Mouse (Mus musculus): Measurements from ENCODE around the gene Syt7. TPM values are rescaled to one million over a fixed set of nuclear protein-coding genes. Genes with fewer than 3 reads are reported as not detected.
A peak's percentile ranks its signal among the peaks of the same experiment; 100 is the strongest.

Syt7 gene
- polyA plus RNA-seq, 1 experiment from 2014 or later, result 9.7 TPM

DNA sequence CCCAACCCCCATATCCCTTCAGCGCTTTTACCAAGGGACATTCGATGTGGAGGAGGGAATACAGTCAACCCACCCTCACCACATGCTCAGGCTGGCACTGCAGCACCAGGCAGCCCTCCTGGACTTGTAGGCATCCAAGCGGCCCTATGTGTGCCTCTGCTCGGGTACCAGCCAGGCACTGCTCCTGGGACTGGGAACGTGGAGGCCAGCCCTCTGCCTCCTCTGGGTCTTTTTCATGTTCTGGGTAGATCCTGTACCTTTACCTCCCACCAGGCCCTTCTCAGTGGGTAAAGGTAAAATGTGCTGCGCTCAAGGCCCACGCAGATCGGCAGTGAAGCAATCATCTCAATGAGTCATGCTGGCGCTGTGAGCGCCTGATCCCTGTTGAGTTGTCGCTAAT is 71.0 kb downstream of the Syt7 start:
- Histone ChIP-seq H3K9ac (replicated peaks; ENCODE audit: low read depth, low read length) (no peak overlapping the region), H3K36me3 (ENCODE audit: control insufficient read depth, insufficient read depth) (no peaks in the 10 kb centered on the region), H3K27me3 (replicated peaks; ENCODE audit: control insufficient read depth, insufficient read depth, low read length) (peaks cover 44% of the 10 kb centered on the region), H3K9me3 (ENCODE audit: control insufficient read depth, low read length) (no peaks in the 10 kb centered on the region), H3K27ac (ENCODE audit: low read length) (no peak overlapping the region), H3K4me2 (ENCODE audit: low read length) (no peak overlapping the region), H3K4me1 (replicated peaks; ENCODE audit: control insufficient read depth, insufficient read depth, low read length) (peaks cover 23% of the 10 kb centered on the region), H3K4me3 (replicated peaks; ENCODE audit: low read length) (no peak overlapping the region)
- no peak for ATAC-seq
- 45% methylated on average over 11 of the region's 11 CpGs for WGBS

DNA sequence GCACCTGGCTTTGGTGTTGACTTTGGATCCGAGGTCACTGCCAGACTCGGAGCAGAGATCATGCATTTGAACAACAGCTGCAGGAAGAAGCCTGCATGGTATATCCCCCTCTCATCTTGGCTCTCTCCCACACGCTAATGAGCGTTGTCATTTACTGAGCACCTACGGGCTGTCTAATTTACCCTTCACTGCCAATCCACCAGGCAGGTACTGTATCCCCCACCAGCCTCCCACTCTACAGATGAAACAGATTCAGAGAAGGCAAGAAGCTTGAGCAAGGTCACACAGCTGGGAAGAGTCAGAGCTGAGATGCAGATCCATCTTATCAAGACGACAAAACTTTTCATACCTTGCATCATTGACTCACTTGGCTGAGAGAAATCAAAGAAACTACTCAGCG is 72.7 kb downstream of the Syt7 start:
- H3K36me3 ChIP-seq (ENCODE audit: control insufficient read depth, insufficient read depth), result no peaks in the 10 kb centered on the region
- no peak overlapping the region for H3K4me3 ChIP-seq (replicated peaks; ENCODE audit: low read length)

DNA sequence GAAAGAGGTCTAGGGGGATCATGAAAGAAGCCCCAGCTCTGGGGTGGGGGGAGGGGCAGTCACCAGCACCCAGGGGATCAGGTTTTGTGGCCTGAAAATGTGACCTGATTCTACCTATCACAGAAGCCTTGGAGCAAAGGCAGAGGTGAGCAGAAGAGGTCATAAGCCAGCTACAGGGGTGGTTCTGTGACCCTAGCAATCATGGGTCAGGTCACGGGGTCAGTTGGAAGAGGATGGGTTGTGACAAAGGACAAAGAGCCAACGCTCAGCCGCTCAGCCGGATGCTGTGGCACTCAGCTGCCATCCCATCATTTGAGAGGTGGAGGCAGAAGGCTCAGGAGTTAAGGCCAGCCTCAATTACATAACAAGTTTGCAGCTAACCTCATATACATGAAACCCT is 75.5 kb downstream of the Syt7 start:
- Histone ChIP-seq H3K27ac (ENCODE audit: low read length) (no peak overlapping the region), H3K9ac (replicated peaks; ENCODE audit: low read depth, low read length) (no peak overlapping the region), H3K36me3 (ENCODE audit: control insufficient read depth, insufficient read depth) (no peaks in the 10 kb centered on the region), H3K4me1 (replicated peaks; ENCODE audit: control insufficient read depth, insufficient read depth, low read length) (no peaks in the 10 kb centered on the region), H3K4me2 (ENCODE audit: low read length) (no peak overlapping the region), H3K4me3 (replicated peaks; ENCODE audit: low read length) (no peak overlapping the region), H3K27me3 (replicated peaks; ENCODE audit: control insufficient read depth, insufficient read depth, low read length) (peaks cover 8% of the 10 kb centered on the region), H3K9me3 (ENCODE audit: control insufficient read depth, low read length) (no peaks in the 10 kb centered on the region)
- no peak for ATAC-seq
- 11% methylated on average over 4 of the region's 4 CpGs for WGBS

More for the DNA sequence above, 72.7 kb downstream of the Syt7 start:
- Histone ChIP-seq H3K9ac (replicated peaks; ENCODE audit: low read depth, low read length) (no peak overlapping the region), H3K27me3 (replicated peaks; ENCODE audit: control insufficient read depth, insufficient read depth, low read length) (peaks cover 29% of the 10 kb centered on the region), H3K27ac (ENCODE audit: low read length) (no peak overlapping the region), H3K4me2 (ENCODE audit: low read length) (no peak overlapping the region), H3K9me3 (ENCODE audit: control insufficient read depth, low read length) (no peaks in the 10 kb centered on the region), H3K4me1 (replicated peaks; ENCODE audit: control insufficient read depth, insufficient read depth, low read length) (peaks cover 17% of the 10 kb centered on the region)
- WGBS, result 47% methylated on average over 7 of the region's 7 CpGs
- no peak for ATAC-seq

DNA sequence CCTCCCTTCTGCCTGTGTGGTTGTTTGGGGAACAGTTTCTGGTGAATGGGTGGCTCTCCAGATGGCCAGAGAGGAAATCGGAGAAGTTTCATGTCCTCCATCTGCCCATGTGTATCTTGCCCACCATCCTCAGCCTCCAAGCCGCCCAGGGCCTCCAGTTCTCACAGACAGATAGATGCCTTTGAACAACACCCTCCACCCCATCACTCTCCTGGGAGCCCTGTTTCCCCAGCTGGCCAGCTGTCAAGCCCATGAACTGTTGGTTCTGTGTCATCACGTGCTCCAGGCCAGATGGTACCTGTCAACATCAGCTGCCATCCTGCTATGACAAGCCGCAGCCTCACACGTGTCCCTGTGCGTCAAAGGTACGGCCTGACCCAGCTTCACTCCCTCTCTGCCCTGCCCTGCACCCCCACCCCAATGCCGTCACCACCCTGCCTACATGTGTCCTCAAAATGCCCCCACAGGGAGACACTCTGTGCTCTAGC is 80.3 kb downstream of the Syt7 start:
- 58% methylated on average over 8 of the region's 8 CpGs for WGBS

DNA sequence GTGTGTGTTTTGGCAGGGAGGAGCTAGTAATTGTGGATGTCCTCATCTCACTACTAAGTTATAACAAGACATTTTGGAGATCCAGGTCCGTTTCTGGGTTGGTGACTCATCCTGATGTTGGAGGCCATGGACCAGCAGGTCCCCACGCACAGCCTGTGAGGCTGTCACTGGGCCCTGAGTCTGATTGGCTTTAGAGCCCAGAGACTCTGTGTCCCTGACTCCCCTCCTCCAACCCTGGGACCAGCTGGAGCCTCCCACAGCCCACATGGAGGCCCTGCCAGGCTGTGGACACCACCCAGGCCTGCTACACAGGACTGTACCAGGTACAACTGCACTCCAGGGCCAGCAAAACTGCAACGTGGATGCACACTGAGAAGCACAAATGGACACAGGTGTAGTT is 84.1 kb downstream of the Syt7 start:
- no peak overlapping the region for H3K4me3 ChIP-seq (replicated peaks; ENCODE audit: low read length)

More for the DNA sequence above, 80.3 kb downstream of the Syt7 start:
- Histone ChIP-seq H3K36me3 (ENCODE audit: control insufficient read depth, insufficient read depth) (no peaks in the 10 kb centered on the region), H3K9me3 (ENCODE audit: control insufficient read depth, low read length) (no peaks in the 10 kb centered on the region), H3K27me3 (replicated peaks; ENCODE audit: control insufficient read depth, insufficient read depth, low read length) (no peaks in the 10 kb centered on the region), H3K4me1 (replicated peaks; ENCODE audit: control insufficient read depth, insufficient read depth, low read length) (no peaks in the 10 kb centered on the region), H3K9ac (replicated peaks; ENCODE audit: low read depth, low read length) (no peak overlapping the region), H3K4me2 (ENCODE audit: low read length) (no peak overlapping the region), H3K4me3 (replicated peaks; ENCODE audit: low read length) (no peak overlapping the region), H3K27ac (ENCODE audit: low read length) (no peak overlapping the region)
- no peak for ATAC-seq

DNA sequence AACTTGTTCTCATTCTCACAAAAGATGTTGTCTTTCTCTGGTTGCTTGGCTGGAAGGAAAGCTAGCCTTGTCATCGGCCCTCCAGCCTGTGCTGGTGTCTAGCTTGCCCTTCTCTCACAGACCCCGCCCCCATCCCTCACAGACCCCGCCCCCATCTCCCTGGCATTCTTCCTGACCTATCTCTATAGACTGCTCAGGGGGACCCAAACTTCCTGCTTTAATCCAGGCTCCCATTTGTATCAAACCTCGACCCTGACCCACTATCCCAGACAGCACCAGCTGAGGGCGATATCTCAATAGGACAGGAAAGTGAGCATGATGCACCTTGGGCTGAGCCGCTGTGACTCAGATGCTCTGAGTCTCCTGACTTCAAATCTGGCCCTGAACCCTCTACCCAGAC is 84.9 kb downstream of the Syt7 start:
- 18% methylated on average over 6 of the region's 6 CpGs for whole genome bisulfite sequencing
- no peak overlapping the region for H3K27ac ChIP-seq (ENCODE audit: low read length)
- H3K4me1 ChIP-seq (replicated peaks; ENCODE audit: control insufficient read depth, insufficient read depth, low read length), result no peaks in the 10 kb centered on the region
- no peaks in the 10 kb centered on the region for H3K9me3 ChIP-seq (ENCODE audit: control insufficient read depth, low read length)
- H3K4me3 ChIP-seq (replicated peaks; ENCODE audit: low read length), result no peak overlapping the region
- no peaks in the 10 kb centered on the region for H3K27me3 ChIP-seq (replicated peaks; ENCODE audit: control insufficient read depth, insufficient read depth, low read length)
- no peak overlapping the region for H3K9ac ChIP-seq (replicated peaks; ENCODE audit: low read depth, low read length)
- no peak overlapping the region for H3K4me2 ChIP-seq (ENCODE audit: low read length)
- no peaks in the 10 kb centered on the region for H3K36me3 ChIP-seq (ENCODE audit: control insufficient read depth, insufficient read depth)
- no peak for ATAC-seq

More for the DNA sequence above, 84.1 kb downstream of the Syt7 start:
- no peak overlapping the region for H3K4me2 ChIP-seq (ENCODE audit: low read length)
- no peaks in the 10 kb centered on the region for H3K4me1 ChIP-seq (replicated peaks; ENCODE audit: control insufficient read depth, insufficient read depth, low read length)
- H3K9me3 ChIP-seq (ENCODE audit: control insufficient read depth, low read length), result no peaks in the 10 kb centered on the region
- WGBS, result 68% methylated on average over 3 of the region's 3 CpGs
- no peaks in the 10 kb centered on the region for H3K36me3 ChIP-seq (ENCODE audit: control insufficient read depth, insufficient read depth)
- ATAC-seq, result no peak
- no peak overlapping the region for H3K9ac ChIP-seq (replicated peaks; ENCODE audit: low read depth, low read length)
- no peaks in the 10 kb centered on the region for H3K27me3 ChIP-seq (replicated peaks; ENCODE audit: control insufficient read depth, insufficient read depth, low read length)
- H3K27ac ChIP-seq (ENCODE audit: low read length), result no peak overlapping the region

DNA sequence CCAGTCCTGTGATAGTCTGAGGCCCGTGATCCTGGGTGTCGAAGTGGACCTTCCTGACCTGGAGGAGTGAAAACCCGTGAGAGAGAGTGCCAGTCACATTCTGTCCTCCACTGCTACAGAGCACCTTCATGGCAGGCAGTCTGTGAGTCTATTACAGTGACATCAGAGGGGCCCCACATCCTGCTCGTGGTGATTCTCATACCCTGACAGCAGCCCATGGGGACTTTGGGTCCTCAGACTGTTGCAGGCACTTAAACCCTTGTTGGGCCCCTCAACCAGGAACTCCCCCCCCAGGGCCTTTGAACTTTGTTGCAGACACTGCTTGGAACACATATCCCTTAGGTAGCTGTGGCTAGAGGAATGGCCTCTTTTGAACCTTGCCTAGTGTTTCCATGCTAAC is 90.7 kb downstream of the Syt7 start:
- 74% methylated on average over 4 of the region's 4 CpGs for WGBS
- Histone ChIP-seq H3K9ac (replicated peaks; ENCODE audit: low read depth, low read length) (no peak overlapping the region), H3K9me3 (ENCODE audit: control insufficient read depth, low read length) (no peaks in the 10 kb centered on the region), H3K36me3 (ENCODE audit: control insufficient read depth, insufficient read depth) (no peaks in the 10 kb centered on the region), H3K27me3 (replicated peaks; ENCODE audit: control insufficient read depth, insufficient read depth, low read length) (no peaks in the 10 kb centered on the region), H3K4me3 (replicated peaks; ENCODE audit: low read length) (no peak overlapping the region), H3K4me1 (replicated peaks; ENCODE audit: control insufficient read depth, insufficient read depth, low read length) (0 out of 2 replicates have a peak, but pooled peaks cover 4% of the 10 kb centered on the region), H3K4me2 (ENCODE audit: low read length) (no peak overlapping the region), H3K27ac (ENCODE audit: low read length) (no peak overlapping the region)
- no peak for ATAC-seq

DNA sequence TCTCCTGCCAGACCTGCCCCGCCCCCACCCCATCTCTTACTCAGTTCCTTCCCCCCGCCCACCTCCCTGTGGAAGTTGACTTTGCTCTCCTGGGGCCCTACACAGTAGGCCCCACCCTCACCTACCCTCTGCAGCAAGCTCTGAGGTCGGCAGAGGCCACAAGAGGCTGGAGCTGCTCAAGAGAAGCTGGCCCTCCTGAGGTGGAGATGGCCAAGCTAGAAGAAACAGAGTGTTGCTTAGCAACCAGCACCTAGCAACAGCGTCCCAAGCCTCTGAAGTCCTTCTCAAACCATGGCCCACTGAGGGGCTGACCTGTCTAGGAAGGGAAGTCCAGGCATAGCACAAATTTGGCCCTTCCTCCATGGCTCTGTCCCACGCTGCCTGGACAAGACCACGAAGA is 93.8 kb downstream of the Syt7 start, which contains the start of gene Ppp1r32:
Gene Ppp1r32 (minus strand): TSS at position 226 of the 400 bp plus-strand sequence.
- Histone ChIP-seq H3K9ac (replicated peaks; ENCODE audit: low read depth, low read length) (no peak within 1 kb of the TSS), H3K27me3 (replicated peaks; ENCODE audit: control insufficient read depth, insufficient read depth, low read length) (peaks cover 2% of the 10 kb centered on the region; the same call in 1 of the 2 replicates), H3K27ac (ENCODE audit: low read length) (no peak within 1 kb of the TSS), H3K36me3 (ENCODE audit: control insufficient read depth, insufficient read depth) (no peaks in the 10 kb centered on the region), H3K9me3 (ENCODE audit: control insufficient read depth, low read length) (no peaks in the 10 kb centered on the region), H3K4me1 (replicated peaks; ENCODE audit: control insufficient read depth, insufficient read depth, low read length) (0 out of 2 replicates have a peak, but pooled peaks cover 4% of the 10 kb centered on the region), H3K4me2 (ENCODE audit: low read length) (no peak within 1 kb of the TSS), H3K4me3 (replicated peaks; ENCODE audit: low read length) (no peak within 1 kb of the TSS)
- ATAC-seq, result peak; percentile 67
- 26% methylated on average over 6 of the region's 6 CpGs for WGBS

DNA sequence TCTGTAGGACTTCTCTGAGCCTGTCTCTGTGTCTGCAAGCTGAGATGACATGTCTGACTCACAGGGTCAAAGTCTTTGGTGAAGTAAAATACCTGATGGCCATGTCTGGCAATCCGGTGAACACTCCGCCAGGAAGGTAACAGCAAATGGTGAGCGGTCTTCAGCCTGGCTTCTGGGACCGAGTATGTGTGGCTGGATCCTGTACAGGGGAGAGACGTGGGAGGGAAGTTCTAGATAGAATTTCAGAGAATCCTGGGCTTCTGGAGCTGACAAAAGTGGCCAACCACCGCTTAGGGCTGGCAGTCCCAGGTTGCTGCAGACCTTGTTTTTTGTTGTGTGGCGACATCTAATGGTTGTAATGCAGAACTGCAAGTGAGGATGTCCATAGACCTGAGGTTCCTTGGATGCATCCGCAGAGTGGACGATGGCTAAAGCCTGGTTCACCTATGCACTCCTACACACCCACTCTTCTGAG is 97.4 kb downstream of the Syt7 start:
- H3K4me3 ChIP-seq (replicated peaks; ENCODE audit: low read length), result no peak overlapping the region
- no peak overlapping the region for H3K27ac ChIP-seq (ENCODE audit: low read length)
- H3K9ac ChIP-seq (replicated peaks; ENCODE audit: low read depth, low read length), result no peak overlapping the region
- no peak overlapping the region for H3K4me2 ChIP-seq (ENCODE audit: low read length)
- peaks cover 2% of the 10 kb centered on the region; the same call in 1 of the 2 replicates for H3K27me3 ChIP-seq (replicated peaks; ENCODE audit: control insufficient read depth, insufficient read depth, low read length)
- no peaks in the 10 kb centered on the region for H3K36me3 ChIP-seq (ENCODE audit: control insufficient read depth, insufficient read depth)
- ATAC-seq, result peak; percentile 87
- 21% methylated on average over 9 of the region's 9 CpGs for WGBS
- 0 out of 2 replicates have a peak, but pooled peaks cover 4% of the 10 kb centered on the region for H3K4me1 ChIP-seq (replicated peaks; ENCODE audit: control insufficient read depth, insufficient read depth, low read length)
- H3K9me3 ChIP-seq (ENCODE audit: control insufficient read depth, low read length), result no peaks in the 10 kb centered on the region

DNA sequence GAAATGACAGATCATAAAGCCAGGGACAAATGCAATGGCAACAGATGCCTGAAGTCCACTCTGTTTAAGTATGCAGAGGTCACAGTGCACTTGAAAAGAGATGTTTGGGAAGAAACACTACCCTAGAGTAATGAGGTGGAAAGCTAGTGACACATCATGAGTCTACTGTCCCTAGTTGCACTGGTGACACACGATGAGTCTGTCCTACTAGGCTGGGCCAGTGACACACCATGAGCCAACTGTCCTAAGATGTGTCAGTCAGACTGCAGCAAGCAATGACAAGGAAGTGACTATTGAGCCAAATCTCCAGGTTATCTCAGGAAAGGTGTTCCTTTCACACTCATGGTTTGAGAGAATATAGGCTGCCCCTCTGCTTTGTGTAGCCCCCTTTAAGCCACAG is 106.8 kb downstream of the Syt7 start:
- WGBS, result 96% methylated on average over 1 of the region's 1 CpGs
- H3K4me2 ChIP-seq (ENCODE audit: low read length), result no peak overlapping the region
- no peaks in the 10 kb centered on the region for H3K27me3 ChIP-seq (replicated peaks; ENCODE audit: control insufficient read depth, insufficient read depth, low read length)
- no peak for ATAC-seq
- no peak overlapping the region for H3K4me3 ChIP-seq (replicated peaks; ENCODE audit: low read length)
- H3K9me3 ChIP-seq (ENCODE audit: control insufficient read depth, low read length), result no peaks in the 10 kb centered on the region
- no peaks in the 10 kb centered on the region for H3K4me1 ChIP-seq (replicated peaks; ENCODE audit: control insufficient read depth, insufficient read depth, low read length)
- no peak overlapping the region for H3K27ac ChIP-seq (ENCODE audit: low read length)
- H3K36me3 ChIP-seq (ENCODE audit: control insufficient read depth, insufficient read depth), result 0 out of 2 replicates have a peak, but pooled peaks cover 4% of the 10 kb centered on the region
- no peak overlapping the region for H3K9ac ChIP-seq (replicated peaks; ENCODE audit: low read depth, low read length)
